Mouse (Mus musculus) gastrocnemius, postnatal 36 days (tissue): Measurements from ENCODE around the gene Megf6. TPM values are rescaled to one million over a fixed set of nuclear protein-coding genes. Genes with fewer than 3 reads are reported as not detected.

Experiments
- DNase-seq, 2 experiments: peaks; one replicate each; pipeline ENCODE4 v3.0.0; 2022
- intact Hi-C: fragments of 180-260 bp; cut with DNase I; formaldehyde crosslinking; loops from one replicate; pipeline ENCODE4 v1.15.1; 2025
- total RNA-seq, 2 experiments: library from RNA; stranded (reverse); gene quantifications; 2 replicates each; pipeline ENCODE4 v1.2.3; 2021

The Megf6 gene
- total RNA-seq, 2 experiments from 2014 or later = 0.54 TPM

GRCm38 (mm10) chr4:154209054-154209453 lies 38.5 kb downstream of the Megf6 start:
- peak in 1 of 2 experiments; percentile 59 for DNase-seq

GRCm38 (mm10) chr4:154209825-154210224 lies 39.3 kb downstream of the Megf6 start:
- no peak for DNase-seq
- intact Hi-C loops = loop anchor here (2.0 to 5.0 kb wide), 2 partner anchors 63 to 148 kb away; no protein-coding TSS in a partner anchor

More at GRCm38 (mm10) chr4:154209054-154209453, 38.5 kb downstream of the Megf6 start:
- intact Hi-C loops = loop anchor here (2.0 to 5.0 kb wide), 2 partner anchors 64 to 147 kb away; no protein-coding TSS in a partner anchor

GRCm38 (mm10) chr4:154211459-154211858 lies 40.9 kb downstream of the Megf6 start:
- DNase-seq = no peak
- intact Hi-C loops = no loop called here

DNA sequence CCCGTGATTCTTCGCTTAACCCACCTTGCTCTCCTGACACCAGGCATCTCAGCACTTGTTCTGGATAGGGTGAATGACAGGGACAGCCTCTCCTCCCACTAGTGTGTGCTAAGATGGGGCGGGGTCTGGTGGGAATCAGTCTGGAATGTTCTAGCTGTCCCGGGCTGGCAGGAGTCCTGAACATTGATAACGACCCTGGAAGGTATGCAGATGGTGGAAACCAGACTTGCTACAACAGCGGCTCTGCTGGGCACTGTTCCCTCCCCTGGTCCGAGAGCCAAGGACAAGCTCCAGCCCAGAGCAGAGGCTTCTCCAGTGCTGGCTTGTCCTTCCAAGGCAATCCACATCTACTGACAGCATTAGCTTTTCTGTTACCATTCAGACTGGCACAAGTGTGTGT lies 43.1 kb downstream of the Megf6 start:
- peak in 1 of 2 experiments; percentile 40 for DNase-seq
- intact Hi-C loops = no loop called here

DNA sequence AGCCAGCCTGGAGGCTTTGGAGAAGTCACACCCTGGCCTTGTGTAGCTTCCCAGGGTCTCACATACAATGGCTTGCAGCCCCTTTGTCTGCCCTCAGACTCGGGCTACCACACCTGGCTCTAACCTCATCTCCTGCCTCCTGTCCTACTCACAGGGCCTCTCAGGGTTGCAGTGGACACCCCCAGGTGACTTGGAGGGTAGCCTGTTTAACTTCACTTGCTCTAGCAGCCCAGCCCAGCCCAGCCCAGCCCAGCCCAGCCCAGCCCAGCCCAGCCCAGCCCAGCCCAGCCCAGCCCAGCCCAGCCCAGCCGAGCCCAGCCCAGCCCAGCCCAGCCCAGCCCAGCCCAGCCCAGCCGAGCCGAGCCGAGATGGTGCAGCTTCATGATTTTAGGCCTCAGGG lies 43.5 kb downstream of the Megf6 start:
- intact Hi-C loops = no loop called here
- DNase-seq = no peak

DNA sequence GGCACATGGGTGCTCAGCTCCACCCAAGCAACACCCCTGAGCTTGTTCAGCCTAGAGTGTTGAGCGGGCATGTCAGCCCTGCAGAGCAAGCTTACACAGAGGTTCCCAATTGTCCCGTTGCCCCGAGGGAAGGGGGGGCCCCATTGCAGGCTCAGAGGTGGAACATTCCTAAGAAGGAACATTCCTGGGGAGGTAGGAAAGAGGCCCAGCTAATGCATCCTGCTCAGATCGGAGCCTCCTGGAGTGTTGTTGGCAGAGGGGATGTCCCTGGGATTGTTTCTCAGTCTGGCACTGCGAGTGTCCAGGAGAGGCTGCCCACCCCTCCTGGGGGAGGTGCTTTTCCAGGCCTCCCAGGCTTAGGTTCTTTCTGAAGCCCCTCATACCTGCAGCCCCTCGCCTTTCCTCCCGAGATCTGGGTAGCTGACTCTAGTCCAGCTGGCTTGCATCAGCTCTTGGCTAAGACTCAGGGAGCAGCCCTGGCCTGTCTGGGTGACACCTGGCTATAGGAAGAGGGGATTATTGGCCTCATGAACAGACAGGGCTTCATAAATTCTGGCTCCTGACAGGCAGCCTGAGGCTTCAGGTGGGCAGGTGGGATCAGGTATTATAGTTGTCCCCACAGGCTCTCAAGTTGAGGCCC lies 47.3 kb downstream of the Megf6 start:
- intact Hi-C loops = no loop called here
- no peak for DNase-seq

DNA sequence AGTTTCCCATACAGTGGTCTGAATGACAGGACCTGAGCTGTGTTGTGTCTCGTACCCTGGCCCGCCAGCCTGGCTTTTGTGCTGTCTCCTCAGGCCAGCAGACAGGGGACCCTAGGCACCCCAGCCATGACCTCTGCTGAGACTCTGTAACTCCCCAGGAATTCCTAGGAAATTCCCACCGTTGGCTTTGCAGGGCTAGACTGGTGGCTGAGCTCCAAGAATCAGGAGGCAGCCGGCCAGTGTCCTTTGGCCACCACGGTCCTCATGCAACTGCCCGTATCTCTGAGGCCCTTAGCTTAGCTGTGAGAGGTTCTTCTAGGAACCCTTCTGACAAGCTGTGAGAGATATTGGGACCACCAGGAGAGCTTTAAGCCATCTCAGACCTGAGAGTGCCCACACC lies 52.2 kb downstream of the Megf6 start:
- intact Hi-C loops = no loop called here
- no peak for DNase-seq

DNA sequence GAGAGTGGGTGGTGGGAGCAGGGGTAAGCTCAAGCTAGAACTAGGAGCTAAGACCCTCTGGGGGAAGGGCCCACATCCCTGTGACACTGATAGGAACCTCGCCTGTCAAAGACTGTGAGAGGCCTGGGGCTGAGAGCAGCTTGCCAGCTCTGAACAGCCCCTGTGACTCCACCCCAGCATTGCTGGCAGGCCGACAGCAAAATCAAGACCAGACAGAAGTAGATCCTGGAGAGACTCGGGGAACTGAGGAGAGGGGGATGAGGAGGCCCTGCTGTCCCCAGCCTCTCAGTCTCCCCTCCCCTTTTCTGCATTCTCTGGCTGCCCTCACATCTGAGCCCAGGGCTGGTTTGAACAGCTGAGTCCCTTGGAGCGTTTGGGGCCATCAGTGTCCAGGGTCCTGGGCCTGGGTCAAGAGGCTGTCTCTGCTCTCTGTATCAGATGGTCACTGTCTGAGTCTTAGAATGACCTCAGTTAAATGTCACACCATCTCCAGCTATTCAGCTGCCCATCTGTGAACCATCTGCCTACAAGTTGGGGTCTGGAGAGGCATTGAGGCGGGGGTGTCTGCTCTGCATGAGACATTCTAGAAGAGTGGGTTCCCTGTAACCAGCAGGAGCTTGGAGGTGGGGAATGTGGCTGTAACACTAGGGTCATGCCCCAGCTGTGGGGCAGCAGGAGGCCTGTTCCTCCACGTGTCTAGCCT lies 53.9 kb downstream of the Megf6 start:
- intact Hi-C loops = no loop called here
- DNase-seq = no peak

DNA sequence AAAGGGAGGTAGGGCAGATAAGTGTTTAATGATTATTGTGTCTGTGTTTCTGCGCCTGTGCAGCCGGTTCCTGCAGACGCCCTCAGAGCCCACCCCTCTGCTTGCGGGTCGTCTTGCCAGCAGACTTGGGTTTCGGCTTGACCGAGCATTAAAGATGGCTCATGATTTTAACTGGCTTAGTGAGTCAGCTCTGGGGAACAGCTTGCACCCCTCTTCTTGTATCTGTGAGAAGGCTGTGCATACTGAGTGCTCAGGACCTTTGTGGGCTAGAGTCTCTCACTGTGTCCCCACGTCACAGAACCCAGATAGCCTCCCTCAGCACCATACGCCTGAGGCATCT lies 54.4 kb downstream of the Megf6 start:
- intact Hi-C loops = no loop called here
- DNase-seq = no peak

DNA sequence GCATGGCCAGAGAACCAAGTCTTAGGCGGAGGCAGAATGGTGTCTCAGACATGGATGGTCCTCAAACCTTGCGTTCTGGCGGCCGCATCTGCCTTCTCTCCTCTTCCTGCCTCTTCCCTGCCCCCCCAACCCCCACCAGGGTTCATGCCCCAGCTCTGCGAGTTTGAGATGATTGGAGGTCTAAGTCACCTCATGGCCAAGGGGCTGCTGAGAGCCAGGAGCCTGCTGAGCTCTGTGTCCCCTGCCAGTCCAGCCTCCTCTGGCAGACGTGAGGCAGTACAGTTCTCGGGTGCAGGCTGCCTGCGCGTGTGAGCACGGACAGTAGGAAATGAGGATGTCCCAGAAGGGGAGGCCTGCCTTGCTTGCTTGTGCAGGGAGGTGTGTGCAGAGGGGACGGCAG lies 56.1 kb downstream of the Megf6 start:
- intact Hi-C loops = no loop called here
- DNase-seq = no peak

DNA sequence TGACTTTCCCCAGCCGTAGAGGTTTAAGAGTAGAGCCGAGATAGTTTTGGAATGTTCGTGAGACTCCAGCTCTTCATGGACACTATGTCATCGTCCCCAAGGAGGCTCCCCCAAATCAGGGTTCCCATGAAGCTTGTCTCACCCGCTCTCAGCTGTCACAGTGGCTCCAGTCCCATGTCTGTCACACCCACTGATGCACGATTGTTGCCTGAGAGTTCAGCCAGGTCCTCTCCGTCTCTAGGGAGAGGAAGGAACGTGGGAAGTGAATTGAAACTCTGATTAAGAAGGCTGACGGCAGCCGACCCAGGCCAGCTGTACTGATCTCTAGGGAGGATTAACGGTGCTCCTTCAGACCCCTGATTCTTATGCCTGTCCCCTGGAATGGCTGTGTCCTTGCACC lies 57.8 kb downstream of the Megf6 start:
- intact Hi-C loops = no loop called here
- peak in 1 of 2 experiments; percentile 40 for DNase-seq

GRCm38 (mm10) chr4:154229569-154229968 lies 59.0 kb downstream of the Megf6 start:
- DNase-seq = no peak
- intact Hi-C loops = no loop called here

DNA sequence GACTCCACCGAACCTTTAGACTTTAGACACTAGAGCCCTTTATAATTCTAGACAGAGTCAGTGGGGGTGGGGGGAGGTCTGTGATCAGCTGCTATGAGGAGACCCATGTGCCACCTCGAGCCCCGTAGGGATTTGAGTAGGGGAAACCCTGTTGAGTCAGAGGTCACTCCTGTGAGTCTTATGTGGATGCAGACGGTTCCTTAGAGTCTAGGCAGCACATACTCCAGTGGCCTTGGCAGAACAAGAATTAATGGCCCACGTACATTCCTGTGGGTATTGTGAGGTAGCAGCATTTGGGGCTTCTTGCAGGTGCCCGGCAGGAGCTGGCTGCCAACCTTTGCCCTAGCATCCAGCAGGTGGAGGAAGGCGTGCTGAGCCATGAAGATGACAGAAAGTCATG lies 60.9 kb downstream of the Megf6 start:
- DNase-seq = no peak
- intact Hi-C loops = no loop called here

DNA sequence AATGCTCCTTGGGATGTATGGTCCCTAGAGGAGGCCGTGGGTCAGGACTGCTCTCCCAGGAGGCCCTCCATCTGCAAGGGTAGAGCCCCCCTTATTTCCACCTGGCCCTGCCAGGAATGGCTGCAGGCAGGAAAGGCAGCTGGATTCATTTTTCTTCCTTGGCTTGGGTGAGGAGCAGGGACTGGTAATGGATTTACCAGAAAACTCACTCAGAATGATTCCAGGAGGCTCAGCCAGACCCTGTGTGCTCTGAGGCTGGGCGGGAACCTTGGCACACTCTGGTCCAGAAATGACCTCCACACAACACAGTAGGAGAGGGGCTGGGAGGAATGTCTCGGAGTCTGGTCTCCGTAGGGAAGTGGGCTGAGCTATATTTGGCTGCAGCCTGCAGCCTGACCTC lies 61.8 kb downstream of the Megf6 start:
- intact Hi-C loops = no loop called here
- DNase-seq = peak in 1 of 2 experiments; percentile 34

DNA sequence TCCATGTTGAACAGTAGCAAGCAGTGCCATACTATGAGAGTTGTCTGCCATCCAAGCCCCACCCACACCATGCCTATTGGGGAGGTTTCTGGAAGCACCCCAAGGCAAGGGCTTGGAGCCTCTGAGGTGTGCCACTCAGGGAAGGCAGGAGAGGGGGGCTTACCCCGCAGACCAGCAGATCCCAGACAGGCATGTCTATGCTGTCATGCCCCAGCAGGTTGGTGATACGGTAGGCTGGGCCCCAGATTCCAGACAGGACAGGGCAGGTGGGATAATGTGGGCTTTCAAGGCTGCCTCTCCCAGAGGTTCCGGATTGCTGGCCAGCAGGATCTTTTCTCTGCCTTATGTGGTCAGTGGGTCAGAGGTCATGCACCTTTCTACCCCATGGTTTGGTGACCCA lies 65.5 kb downstream of the Megf6 start:
- intact Hi-C loops = no loop called here
- DNase-seq = no peak

DNA sequence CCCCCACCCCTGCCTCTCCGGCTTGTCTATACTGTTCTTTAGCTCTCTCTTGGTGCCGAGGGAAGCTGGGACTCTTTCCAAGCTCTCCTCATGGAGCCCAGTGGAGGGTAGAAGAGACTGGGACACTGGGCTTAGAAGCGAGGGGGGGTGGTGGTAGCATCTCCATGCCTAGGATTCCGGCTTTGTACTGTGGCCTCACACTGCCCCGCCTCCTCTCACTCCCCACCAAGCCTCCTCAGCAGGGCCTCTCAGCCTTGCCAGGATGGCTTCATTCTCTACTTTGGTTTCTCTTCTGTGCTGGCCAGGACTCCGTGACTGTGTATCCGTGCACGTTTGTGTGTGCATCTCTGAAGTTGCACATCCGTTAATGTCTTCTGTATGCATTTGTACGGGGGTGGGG lies 66.4 kb downstream of the Megf6 start:
- DNase-seq = no peak
- intact Hi-C loops = no loop called here

DNA sequence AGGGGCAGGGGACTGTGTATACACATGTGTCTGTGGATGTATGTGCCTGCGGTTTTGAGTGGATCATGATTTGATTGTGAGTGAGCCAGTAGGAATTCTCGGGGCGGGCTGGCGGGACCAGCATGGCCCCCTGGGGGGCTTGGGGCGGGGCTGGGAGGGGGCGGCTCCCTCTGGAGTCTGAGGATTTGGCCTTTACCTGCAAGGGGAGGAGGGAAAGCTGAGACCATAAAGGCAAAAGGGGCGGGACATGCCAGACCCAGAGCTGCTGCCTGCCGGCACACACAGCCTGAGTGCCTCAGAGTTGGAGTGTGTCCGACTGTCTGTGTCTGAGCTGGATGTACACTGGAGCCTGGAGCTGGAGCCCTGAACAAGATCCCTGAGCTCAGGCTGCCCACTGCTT lies 66.8 kb downstream of the Megf6 start:
- intact Hi-C loops = no loop called here
- DNase-seq = no peak

DNA sequence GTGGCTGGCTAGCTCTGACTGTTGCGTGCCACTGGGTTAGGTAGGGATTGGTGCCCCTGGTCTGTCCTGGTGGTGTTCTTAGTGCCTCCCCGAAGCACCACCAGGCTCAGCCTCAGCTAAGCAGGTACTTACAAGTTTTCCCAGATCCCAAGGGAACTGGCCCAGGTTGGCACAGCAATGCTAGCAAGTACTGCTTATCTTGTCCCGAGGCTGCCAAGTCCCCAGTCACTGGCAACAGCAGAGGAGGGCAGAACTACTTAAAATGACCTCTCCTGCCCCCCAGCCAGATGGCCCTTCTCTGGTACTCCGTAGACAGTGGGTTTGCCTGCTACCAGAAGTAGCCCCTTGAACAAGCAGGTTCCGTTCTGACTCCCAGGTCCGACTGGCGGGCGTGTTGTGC lies 68.7 kb downstream of the Megf6 start:
- intact Hi-C loops = no loop called here

DNA sequence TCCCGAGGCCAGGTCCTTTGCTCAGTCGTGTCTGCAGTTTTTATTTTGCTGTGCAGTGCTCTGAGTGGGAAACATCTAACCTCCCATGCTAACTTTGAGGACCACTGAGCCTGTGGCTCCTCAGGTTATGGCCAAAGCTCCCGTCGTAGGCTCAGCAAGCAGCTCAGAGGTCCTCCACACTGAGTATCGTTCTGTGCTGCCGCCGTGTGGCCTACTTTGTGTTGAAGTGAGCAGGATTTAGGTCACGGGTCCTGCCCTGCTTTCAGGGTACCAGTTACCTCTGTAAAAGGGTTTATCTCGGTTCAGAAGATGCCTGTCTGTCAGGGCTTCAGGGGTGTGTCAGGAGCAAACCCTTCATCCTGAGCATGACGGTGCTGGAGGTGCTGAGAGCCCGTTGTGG lies 70.1 kb downstream of the Megf6 start:
- intact Hi-C loops = no loop called here
- no peak for DNase-seq

More for the DNA sequence above, 68.7 kb downstream of the Megf6 start:
- DNase-seq = no peak

GRCm38 (mm10) chr4:154245342-154245741 lies 74.8 kb downstream of the Megf6 start:
- intact Hi-C loops = no loop called here
- no peak for DNase-seq

GRCm38 (mm10) chr4:154246115-154247040 lies 75.8 kb downstream of the Megf6 start:
- DNase-seq = peak; percentile 71 to 73
- intact Hi-C loops = no loop called here
